Mouse (Mus musculus): ENCODE results near the gene Itgam.
"Not testable (repeated sequence)": the region's sequence is repeated elsewhere in the genome, so short reads cannot be mapped to it uniquely, and the experiment has no call there.

The Itgam gene

GRCm38 (mm10) chr7:128128741-128129720 is 66.6 kb downstream of the Itgam start, which contains the start of gene Itgax:
TSS of gene Itgax (plus strand) at chr7:128129547.
- no peak for DNase-seq (ENCODE audit: low spot score in 2 of 2)

DNA sequence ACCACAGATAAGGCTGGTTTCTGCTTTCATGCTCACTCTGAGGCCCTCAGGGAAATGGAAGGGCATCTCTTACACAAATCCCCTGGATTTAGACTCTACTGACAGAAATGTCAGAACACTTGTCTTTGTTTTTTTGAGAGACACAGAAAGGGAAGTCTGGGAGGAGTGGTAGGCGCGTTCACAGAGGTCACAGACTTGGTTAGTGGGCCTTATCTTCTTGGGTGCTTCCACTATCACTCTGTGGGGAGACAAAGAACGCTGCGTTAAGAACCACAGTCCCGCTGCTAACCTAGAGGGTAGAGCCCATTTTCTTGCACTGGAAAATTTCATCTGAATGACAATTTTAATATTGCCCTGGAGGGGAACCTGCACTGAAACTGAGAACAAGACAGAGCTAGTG is 69.7 kb downstream of the Itgam start:
- no peak for DNase-seq (ENCODE audit: low spot score in 2 of 2)

- DNase-seq (ENCODE audit: low spot score in 2 of 2), result no peak
These were observed 71.2 kb downstream of the Itgam start for GRCm38 (mm10) chr7:128133596-128133995.

DNA sequence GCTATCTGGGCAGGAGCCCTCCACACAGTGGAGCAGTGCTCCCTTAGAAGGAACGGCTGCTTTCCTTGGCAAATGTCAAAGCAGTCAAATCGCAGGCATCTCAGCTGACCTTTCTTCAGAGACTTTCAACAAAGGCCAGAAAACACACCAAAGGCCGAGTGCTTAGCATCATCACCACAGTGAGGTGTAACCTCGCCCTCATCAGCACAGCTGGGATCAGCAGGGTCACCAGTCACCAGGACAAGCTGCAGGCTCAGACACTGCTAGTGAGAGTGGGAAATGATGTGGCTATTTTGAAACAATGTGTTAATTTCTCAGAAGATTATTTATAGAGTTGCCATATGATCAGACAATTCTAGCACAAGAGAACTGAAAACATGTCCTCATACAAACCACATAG is 74.5 kb downstream of the Itgam start:
- no peak for DNase-seq (ENCODE audit: low spot score in 2 of 2)

- no peak for DNase-seq (ENCODE audit: low spot score in 2 of 2)
These were observed 77.2 kb downstream of the Itgam start for GRCm38 (mm10) chr7:128139611-128140010.

GRCm38 (mm10) chr7:128150970-128151369 is 88.5 kb downstream of the Itgam start:
- DNase-seq (ENCODE audit: low spot score in 2 of 2), result no peak

DNA sequence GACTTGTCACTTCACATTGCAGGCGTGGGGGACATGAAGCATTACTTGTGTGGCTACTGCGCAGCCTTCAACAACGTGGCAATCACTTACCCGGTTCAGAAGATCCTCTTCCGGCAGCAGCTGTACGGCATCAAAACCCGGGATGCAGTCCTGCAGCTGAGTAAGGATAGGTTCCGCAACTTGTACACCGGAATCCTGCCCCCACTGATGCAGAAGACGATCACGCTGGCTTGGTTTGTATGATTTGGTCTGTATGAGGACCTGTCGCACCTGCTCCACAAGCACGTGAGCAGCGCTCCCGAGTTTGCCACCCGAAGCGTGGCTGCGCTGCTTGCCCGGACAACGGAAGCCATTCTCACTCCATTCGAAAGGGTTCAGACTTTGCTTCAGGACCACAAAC is 91.6 kb downstream of the Itgam start, which contains the start of gene Itgad:
Itgad (plus strand) TSS at position 301 of the 400 bp plus-strand sequence.
- DNase-seq (ENCODE audit: low spot score in 2 of 2), result no peak

GRCm38 (mm10) chr7:128154924-128155323 is 92.5 kb downstream of the Itgam start:
- no peak for DNase-seq (ENCODE audit: low spot score in 2 of 2)

GRCm38 (mm10) chr7:128158688-128159354 is 96.4 kb downstream of the Itgam start:
- DNase-seq (ENCODE audit: low spot score in 2 of 2), result not testable (repeated sequence)

GRCm38 (mm10) chr7:128164001-128164400 is 101.6 kb downstream of the Itgam start:
- no peak for DNase-seq (ENCODE audit: low spot score in 2 of 2)

DNA sequence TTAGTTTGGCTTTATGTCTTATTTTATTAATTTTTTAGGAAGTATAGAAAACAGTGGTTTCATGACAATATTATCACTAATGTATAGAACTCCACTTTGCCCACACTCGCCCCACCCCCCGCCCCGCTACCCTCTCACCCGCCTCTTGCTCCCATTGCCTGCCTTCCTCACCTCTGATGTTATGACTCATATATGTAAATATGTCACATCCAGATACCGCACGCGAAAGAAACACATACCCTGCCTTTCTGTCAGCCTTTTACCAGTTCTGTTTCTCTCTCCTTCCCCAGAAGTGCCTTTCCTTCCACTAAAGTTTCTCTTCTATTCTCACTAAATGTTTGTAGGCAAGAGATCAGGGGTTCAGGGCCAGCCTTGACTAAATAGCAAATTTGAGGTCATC is 104.0 kb downstream of the Itgam start:
- no peak for DNase-seq (ENCODE audit: low spot score in 2 of 2)
